Mouse (Mus musculus) cerebellum, postnatal 36 days (tissue): Measurements from ENCODE around the gene Gm7073.
A peak's percentile ranks its signal among the peaks of the same experiment; 100 is the strongest.

Experiments
- DNase-seq, 2 experiments: peaks; one replicate each; pipeline ENCODE4 v3.0.0; 2021 to 2022; ENCODE audit warnings: mixed read lengths in 2 of 2

Gm7073 gene

GRCm38 (mm10) chrX:60539149-60539548 is at the start of gene Gm7073:
Gene Gm7073, minus strand, starts transcription at chrX:60539249.
- no peak for DNase-seq

- DNase-seq: no peak
Measured at GRCm38 (mm10) chrX:60570539-60570938, 31.5 kb upstream of the Gm7073 start.

DNA sequence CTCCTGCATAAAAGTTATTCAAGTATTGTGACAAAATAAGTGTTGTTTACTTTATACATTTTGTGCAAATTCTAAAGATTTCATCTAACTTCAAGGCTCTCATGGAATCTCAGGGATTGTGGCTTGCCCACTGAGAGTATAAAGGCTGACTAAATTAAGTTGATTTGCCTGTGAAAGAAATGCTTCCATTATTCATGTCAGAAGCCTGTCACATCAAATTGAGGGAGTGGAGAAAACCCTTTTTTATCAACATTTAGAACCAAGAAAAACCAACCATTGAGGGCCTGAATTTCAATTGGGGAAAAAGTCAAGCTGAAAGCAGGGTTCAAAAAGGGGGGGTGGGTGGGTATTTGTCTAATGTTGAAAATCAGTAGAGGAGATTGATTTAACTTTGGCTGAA is 30.0 kb upstream of the Gm7073 start:
- DNase-seq: no peak

DNA sequence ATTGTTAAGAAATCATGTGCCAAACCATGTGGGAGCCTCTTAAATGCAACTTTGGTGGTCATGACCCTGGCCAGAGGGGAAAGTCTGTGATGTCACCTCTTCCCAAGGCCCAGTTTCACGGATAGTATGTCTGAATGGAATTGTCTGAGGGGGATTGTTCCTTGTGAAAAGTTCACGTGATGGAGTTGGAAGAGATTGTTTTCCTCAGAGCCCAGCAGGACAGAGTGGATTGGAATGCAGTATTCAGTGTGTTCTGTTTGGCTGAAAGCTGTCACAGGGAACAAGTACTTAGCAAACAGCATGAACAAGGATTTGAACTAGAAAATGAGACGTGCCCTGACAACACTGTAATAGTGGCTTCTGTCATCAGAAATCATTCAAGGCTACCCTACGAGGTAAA is 16.2 kb upstream of the Gm7073 start:
- DNase-seq: no peak

- peak; percentile 25 to 44 for DNase-seq
Measured at GRCm38 (mm10) chrX:60547444-60548304, 8.6 kb upstream of the Gm7073 start.

DNA sequence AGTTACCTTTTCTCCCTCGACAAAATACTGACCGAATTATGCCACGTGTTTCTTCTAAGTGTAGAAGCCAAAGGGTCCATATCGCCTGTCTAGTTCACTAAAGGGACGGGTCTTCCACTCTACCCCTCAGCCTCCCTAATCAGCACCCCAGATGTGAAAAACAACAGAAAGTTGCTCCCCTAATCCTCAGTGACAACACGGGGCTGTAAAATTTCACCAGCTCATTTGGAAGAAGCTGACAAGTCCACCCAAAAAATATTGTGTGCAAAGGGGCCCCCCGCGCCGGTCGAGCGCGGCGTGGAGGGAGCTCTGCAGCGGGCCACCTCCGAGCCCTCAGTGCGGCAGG is 8.0 kb upstream of the Gm7073 start:
- DNase-seq: no peak

DNA sequence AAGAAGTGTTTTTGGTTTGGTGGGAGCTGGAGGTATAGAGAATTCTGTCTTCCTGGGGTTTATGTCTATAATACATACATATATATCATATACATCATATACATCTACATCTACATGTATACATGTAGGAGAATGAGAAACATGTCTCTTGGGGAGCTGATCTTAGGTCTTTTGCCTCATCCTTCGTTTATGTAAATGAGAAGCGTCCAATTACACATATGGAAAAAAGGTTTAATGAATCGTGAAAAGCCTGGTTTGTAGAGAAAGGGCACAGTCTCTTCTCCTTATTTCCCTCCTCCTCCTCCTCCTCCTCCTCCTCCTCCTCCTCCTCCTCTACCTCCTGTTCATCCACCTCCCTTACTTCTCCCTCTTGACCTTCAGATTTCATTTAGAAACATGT is 6.9 kb upstream of the Gm7073 start:
- DNase-seq: no peak

DNA sequence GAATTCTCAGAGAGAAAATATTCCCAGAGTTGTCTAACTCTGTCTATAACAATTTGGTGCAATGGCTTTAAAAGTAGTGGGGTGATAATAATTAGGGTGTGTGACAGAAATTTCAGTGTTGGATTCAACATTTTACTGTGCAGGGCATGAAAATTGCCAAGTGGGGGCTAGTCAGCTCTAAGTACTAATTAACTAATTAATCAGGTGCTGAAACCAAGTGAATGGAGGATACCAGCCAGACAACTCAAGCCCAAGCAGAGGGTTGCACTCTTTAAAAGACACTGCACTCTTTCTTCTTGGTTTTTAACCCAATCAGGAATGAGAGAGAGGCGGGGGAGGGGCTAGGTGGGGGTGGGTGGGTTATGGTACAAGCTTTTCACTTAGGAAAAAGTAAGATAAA is 6.4 kb upstream of the Gm7073 start:
- DNase-seq: no peak

DNA sequence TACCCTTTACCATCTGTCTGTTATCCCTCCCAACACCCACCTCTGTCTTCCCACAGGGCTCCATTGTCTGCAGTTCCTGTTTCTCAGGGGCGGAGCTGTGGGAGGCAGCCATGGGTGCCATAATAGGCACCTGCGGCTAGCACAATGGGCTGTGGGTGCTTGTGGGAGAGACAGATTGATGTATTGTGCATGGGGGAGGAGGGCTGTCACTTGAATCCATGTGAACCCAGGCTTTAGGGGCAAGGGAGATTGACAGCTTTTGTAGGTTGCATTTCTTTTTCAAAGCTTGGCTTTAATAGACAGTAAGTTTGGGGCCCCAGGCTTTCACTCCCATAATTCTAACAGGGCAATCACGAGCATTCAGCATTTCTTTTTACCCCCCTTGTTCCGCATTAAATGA is 5.0 kb upstream of the Gm7073 start:
- DNase-seq: no peak

GRCm38 (mm10) chrX:60542901-60543300 is 3.9 kb upstream of the Gm7073 start:
- DNase-seq: no peak

GRCm38 (mm10) chrX:60503995-60504394 is 35.1 kb downstream of the Gm7073 start:
- DNase-seq: peak; percentile 4 to 13

GRCm38 (mm10) chrX:60497750-60498149 is 41.3 kb downstream of the Gm7073 start:
- no peak for DNase-seq

DNA sequence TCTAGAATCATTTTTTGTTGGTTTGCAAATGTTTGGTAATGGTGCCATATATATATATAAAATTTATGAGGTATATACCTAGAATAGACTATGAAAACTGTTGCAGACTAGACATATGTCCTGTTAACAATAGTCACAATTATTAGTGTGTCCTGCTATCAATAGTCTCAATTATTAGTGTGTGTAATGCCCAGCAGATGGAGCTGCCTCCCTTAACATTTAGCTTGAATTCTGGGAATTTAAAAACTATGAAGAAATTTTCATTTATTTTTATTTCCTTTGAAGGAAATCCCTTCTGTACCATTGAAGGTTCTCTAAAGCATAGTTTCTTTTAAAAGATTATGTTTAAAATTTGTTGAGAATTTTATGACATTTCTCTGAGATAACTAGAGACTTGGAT is 43.7 kb downstream of the Gm7073 start:
- DNase-seq: no peak

- no peak for DNase-seq
Measured at GRCm38 (mm10) chrX:60463786-60464185, 75.3 kb downstream of the Gm7073 start.

GRCm38 (mm10) chrX:60414563-60415111 is 124.4 kb downstream of the Gm7073 start:
- DNase-seq: no peak

- no peak for DNase-seq
Measured at GRCm38 (mm10) chrX:60405681-60406080, 133.4 kb downstream of the Gm7073 start.

GRCm38 (mm10) chrX:60404668-60405044 is 134.4 kb downstream of the Gm7073 start:
- DNase-seq: peak; percentile 80 to 84

GRCm38 (mm10) chrX:60403764-60404667 is 135.0 kb downstream of the Gm7073 start:
- DNase-seq: peak; percentile 49 to 68

- peak; percentile 8 to 15 for DNase-seq
Measured at GRCm38 (mm10) chrX:60403062-60403763, 135.8 kb downstream of the Gm7073 start.

GRCm38 (mm10) chrX:60394292-60394691 is 144.8 kb downstream of the Gm7073 start:
- peak; percentile 27 to 38 for DNase-seq

DNA sequence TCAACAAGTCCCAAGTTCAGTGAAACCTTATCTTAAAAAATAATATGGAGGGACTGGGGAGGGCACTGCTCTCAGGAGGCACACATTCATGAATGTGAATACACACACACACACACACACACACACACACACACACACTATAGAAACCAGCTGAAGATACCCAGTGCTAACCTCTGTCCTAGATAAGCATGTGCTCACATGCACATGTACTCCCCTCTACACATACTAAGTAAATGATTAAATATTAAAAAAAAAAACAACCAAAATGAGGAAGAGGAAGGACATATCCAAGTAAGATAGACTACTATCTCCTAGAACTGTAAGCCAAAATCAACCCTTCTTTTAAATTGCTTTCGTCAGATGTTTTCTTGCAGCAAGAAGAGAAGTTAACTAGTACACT is 152.2 kb downstream of the Gm7073 start:
- no peak for DNase-seq
